Mouse (Mus musculus) C2C12 (cell line): ENCODE results near the gene Tbc1d10c. TPM values are rescaled to one million over a fixed set of nuclear protein-coding genes. Genes with fewer than 3 reads are reported as not detected.

Source experiments
- H3K27me3 ChIP-seq: one replicate; pipeline ENCODE4 v1.6.1; 2011; ENCODE audit not compliant: control insufficient read depth, insufficient read depth, insufficient read length
- H3K36me3 ChIP-seq: one replicate; pipeline ENCODE4 v1.6.1; 2011; ENCODE audit not compliant: control insufficient read depth, insufficient read depth
- H3K4me3 ChIP-seq: one replicate; pipeline ENCODE4 v1.5.1; 2011; ENCODE audit warnings: mild to moderate bottlenecking, control low read depth; ENCODE audit not compliant: poor library complexity, insufficient read depth, severe bottlenecking
- H3K79me2 ChIP-seq: one replicate; pipeline ENCODE4 v1.6.1; 2011; ENCODE audit not compliant: control insufficient read depth, insufficient read depth
- H3K79me3 ChIP-seq: one replicate; pipeline ENCODE4 v1.6.1; 2011; ENCODE audit warnings: low read depth, control low read depth
- H3ac ChIP-seq: one replicate; pipeline ENCODE3; 2011; ENCODE audit warnings: low read depth; ENCODE audit not compliant: control insufficient read depth, insufficient read length
- CEBPB ChIP-seq: IDR thresholded peaks from one replicate; pipeline ENCODE4 v1.6.1; 2011; ENCODE audit warnings: low read depth, mild to moderate bottlenecking, control low read depth, moderate library complexity
- CTCF ChIP-seq: IDR thresholded peaks from one replicate; pipeline ENCODE4 v1.5.1; 2011; ENCODE audit not compliant: control insufficient read depth, insufficient read depth, insufficient read length
- FOSL1 ChIP-seq: IDR thresholded peaks from one replicate; pipeline ENCODE4 v1.8.0; 2011; ENCODE audit warnings: mild to moderate bottlenecking, low read length; ENCODE audit not compliant: poor library complexity, insufficient read depth, severe bottlenecking
- MAX ChIP-seq: IDR thresholded peaks from one replicate; pipeline ENCODE4 v1.6.1; 2011; ENCODE audit warnings: mild to moderate bottlenecking, control low read depth
- MYOD1 ChIP-seq: IDR thresholded peaks from one replicate; pipeline ENCODE4 v1.6.1; 2011; ENCODE audit warnings: low read depth; ENCODE audit not compliant: control insufficient read depth, insufficient read length
- MYOG ChIP-seq: IDR thresholded peaks from one replicate; pipeline ENCODE4 v1.6.1; 2011; ENCODE audit not compliant: control insufficient read depth, insufficient read length; ENCODE audit errors: extremely low read depth
- USF1 ChIP-seq: IDR thresholded peaks from one replicate; pipeline ENCODE4 v1.6.1; 2011; ENCODE audit warnings: low read depth, mild to moderate bottlenecking, control low read depth, moderate library complexity
- polyA plus RNA-seq: library from polyadenylated mRNA; unstranded; fragments of >200 nt; fragmentation: generic; extraction: Trizol; gene quantifications from one replicate; pipeline ENCODE4 v1.2.1, GENCODE M21; 2012; ENCODE audit warnings: missing spikeins

Tbc1d10c gene
- polyA plus RNA-seq, 1 experiment, result 0.26 TPM

- peaks cover 16% of the 10 kb centered on the region for H3K79me2 ChIP-seq
- no peak overlapping the region for H3ac ChIP-seq
- H3K79me3 ChIP-seq, result peaks cover 8% of the 10 kb centered on the region
- H3K36me3 ChIP-seq, result peaks cover 28% of the 10 kb centered on the region
- H3K27me3 ChIP-seq, result no peaks in the 10 kb centered on the region
- no peak for TF ChIP-seq CTCF
- no peak for TF ChIP-seq CEBPB
- TF ChIP-seq MAX, result no peak
- no peak for TF ChIP-seq FOSL1
- TF ChIP-seq MYOD1, result no peak
- no peak for TF ChIP-seq MYOG
- no peak for TF ChIP-seq USF1
- H3K4me3 ChIP-seq, result no peak overlapping the region
These were observed 32.0 kb downstream of the Tbc1d10c start for GRCm38 (mm10) chr19:4159049-4159448.

DNA sequence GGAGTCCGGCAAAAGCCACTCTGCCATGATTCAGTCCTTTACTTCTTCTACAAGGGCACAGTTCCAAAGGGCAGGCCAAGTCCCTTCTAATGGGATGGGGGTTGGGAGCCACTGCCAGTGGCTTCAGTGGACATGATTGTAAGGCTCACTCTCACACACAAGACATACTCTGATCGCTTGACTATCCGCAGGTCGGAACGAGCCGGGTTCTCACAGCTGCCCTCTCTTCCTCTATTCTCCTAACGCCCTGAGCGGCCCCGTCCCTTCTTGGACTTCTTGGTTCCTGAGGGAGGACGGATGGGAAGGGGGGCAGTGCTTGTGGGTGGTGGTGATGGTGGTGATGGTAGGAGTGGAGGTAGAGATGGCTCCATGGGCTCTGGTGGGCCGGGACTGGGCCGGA is 34.3 kb downstream of the Tbc1d10c start:
- Histone ChIP-seq H3K4me3 (no peak overlapping the region), H3ac (no peak overlapping the region), H3K79me2 (peaks cover 4% of the 10 kb centered on the region), H3K27me3 (no peaks in the 10 kb centered on the region), H3K36me3 (peaks cover 37% of the 10 kb centered on the region), H3K79me3 (peaks cover 3% of the 10 kb centered on the region)
- TF ChIP-seq MYOD1, result no peak
- no peak for TF ChIP-seq FOSL1
- TF ChIP-seq MAX, result no peak
- TF ChIP-seq CTCF, result no peak
- TF ChIP-seq USF1, result no peak
- no peak for TF ChIP-seq CEBPB
- TF ChIP-seq MYOG, result no peak

DNA sequence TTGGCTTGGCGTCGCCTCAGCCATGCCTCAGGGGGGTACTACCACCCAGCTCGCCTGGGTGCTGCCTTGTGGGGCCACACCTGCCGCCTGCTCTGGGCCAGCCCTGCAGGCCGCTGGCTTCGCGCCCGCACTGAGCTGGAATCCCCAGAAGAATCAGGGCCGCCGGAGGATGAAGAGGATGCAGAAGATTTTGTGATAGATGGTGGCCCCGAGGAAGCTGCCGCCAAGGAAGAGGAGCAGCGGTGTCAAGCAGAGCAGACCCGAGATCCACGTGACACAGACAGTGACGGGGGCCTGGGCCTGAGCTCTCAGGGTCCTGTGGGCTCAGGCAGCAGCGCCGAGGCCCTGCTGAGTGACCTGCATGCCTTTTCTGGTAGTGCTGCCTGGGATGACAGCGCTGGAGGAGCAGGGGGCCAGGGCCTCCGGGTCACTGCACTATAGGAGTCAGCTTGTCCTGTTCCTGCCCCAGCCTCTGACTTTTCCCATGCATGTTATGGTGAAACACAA is 35.0 kb downstream of the Tbc1d10c start:
- Histone ChIP-seq H3ac (no peak overlapping the region), H3K79me2 (peaks cover 2% of the 10 kb centered on the region), H3K36me3 (peaks cover 33% of the 10 kb centered on the region), H3K27me3 (no peaks in the 10 kb centered on the region), H3K79me3 (no peaks in the 10 kb centered on the region), H3K4me3 (no peak overlapping the region)
- no peak for TF ChIP-seq MYOG

DNA sequence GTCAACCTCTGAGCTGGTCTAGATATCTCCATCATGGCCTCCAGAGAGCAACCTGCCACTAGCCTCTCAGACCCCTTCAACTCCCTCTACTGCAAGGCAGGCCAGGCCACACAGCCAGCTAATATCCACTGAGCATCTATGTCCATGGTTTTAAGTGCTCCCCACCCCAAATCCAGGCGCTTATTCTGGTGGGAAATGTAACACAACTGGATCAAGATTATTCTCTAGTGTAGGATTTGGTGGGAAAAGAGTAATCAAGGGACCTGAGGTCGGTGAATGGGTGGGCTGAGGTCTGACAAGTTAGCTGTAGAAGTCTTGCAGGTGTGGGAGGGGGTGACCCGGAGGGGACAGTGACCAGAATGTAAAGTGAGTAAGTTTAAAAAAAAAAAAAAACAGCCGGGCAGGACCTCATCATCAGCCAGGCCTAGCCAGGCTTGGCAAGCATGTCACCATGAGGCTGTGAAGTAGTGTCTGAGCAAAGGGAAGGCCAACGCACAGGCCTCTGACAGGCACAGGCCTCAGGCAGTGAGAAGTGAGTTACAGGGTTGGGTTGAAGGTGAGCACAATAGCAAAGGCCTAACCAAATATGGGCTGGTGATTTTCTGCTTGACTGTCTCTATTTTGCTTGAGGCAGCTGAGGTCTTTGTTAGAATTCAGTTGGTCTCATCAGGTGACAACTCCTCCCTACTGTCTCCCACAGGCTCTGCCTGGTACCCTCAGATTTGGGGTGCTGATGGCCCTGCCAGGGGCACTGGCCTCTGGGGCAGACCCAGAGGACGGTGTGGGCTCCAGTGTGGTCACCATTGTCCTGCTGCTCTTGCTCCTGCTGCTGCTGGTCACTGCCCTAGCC is 35.6 kb downstream of the Tbc1d10c start:
- H3ac ChIP-seq, result no peak overlapping the region
- H3K79me2 ChIP-seq, result peaks cover 8% of the 10 kb centered on the region
- peaks cover 37% of the 10 kb centered on the region for H3K36me3 ChIP-seq
- H3K27me3 ChIP-seq, result no peaks in the 10 kb centered on the region
- H3K79me3 ChIP-seq, result no peaks in the 10 kb centered on the region
- no peak for TF ChIP-seq MYOD1
- no peak overlapping the region for H3K4me3 ChIP-seq

DNA sequence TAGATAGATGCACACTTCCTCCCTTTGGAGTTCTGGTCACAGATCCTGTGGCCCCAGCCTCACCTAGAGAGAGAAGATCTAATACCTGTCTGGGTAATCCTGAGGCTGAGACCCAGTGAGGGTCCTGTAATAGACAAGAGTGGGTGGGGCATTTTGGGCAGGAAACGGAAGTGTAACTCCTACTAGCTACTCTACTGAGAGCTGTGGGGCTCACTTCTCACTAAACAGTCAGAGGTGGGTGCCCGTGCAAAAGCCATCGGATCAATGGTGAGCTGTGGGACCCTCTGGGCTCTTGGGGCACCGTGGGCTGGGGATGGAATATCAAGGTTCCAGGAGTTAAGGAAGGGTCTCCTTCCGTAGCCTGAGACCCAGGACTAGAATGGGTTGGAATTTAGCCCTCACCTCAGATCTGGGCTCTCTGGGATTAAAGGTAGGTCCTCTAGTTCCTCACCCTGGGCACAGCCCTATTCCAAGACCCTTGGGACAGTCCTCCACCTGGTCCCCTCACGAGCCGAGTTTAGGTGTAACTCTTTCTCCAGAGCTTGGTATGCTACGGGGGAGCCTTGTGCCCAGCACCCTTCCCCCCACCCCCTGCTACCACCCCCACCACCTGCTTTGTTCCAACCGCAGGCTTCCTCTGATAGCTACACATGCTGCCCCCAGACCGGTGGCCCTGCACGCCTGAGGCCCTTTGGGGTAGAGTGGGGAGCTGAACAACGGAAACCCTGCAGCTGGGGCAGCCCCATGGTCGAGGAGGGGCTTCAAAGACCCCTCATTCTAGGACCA is 36.5 kb downstream of the Tbc1d10c start:
- Histone ChIP-seq H3K79me2 (peaks cover 17% of the 10 kb centered on the region), H3K27me3 (no peaks in the 10 kb centered on the region), H3K4me3 (no peak overlapping the region), H3K36me3 (peaks cover 37% of the 10 kb centered on the region), H3ac (no peak overlapping the region), H3K79me3 (peaks cover 5% of the 10 kb centered on the region)
- no peak for TF ChIP-seq CEBPB
- no peak for TF ChIP-seq MYOD1
- no peak for TF ChIP-seq MYOG
- no peak for TF ChIP-seq CTCF
- TF ChIP-seq MAX, result no peak
- TF ChIP-seq FOSL1, result no peak
- TF ChIP-seq USF1, result no peak

GRCm38 (mm10) chr19:4153232-4153654 is 37.8 kb downstream of the Tbc1d10c start, which contains the start of gene Ptprcap:
TSS of gene Ptprcap (plus strand) at chr19:4153604.
- Histone ChIP-seq H3K79me2 (peaks cover 28% of the 10 kb centered on the region), H3ac (no peak within 1 kb of the TSS), H3K4me3 (no peak within 1 kb of the TSS), H3K27me3 (no peaks in the 10 kb centered on the region), H3K36me3 (peaks cover 32% of the 10 kb centered on the region), H3K79me3 (peaks cover 15% of the 10 kb centered on the region)
- no peak for TF ChIP-seq USF1
- no peak for TF ChIP-seq FOSL1
- TF ChIP-seq MAX, result no peak
- TF ChIP-seq MYOG, result no peak
- no peak for TF ChIP-seq CTCF
- TF ChIP-seq MYOD1, result no peak
- TF ChIP-seq CEBPB, result no peak
